Mouse (Mus musculus): ENCODE data around the gene Ahcyl1. TPM values are rescaled to one million over a fixed set of nuclear protein-coding genes. Genes with fewer than 3 reads are reported as not detected.
"Not testable (repeated sequence)": the region's sequence is repeated elsewhere in the genome, so short reads cannot be mapped to it uniquely, and the experiment has no call there.

Gene Ahcyl1
- polyA plus RNA-seq, 1 experiment from 2014 or later: 23.7 TPM

- Histone ChIP-seq H3K9ac (ENCODE audit: low read depth, low read length) (no peak overlapping the region), H3K4me1 (ENCODE audit: control insufficient read depth, low read depth, low read length) (peaks cover 15% of the 10 kb centered on the region), H3K4me2 (ENCODE audit: low read depth, low read length) (no peak overlapping the region), H3K27ac (ENCODE audit: low read length) (no peak overlapping the region), H3K36me3 (ENCODE audit: control insufficient read depth, insufficient read depth) (no peaks in the 10 kb centered on the region), H3K9me3 (replicated peaks; ENCODE audit: control insufficient read depth, low read length) (no peaks in the 10 kb centered on the region), H3K27me3 (ENCODE audit: control insufficient read depth, insufficient read depth, low read depth, low read length) (no peaks in the 10 kb centered on the region), H3K4me3 (ENCODE audit: low read depth, low read length) (no peak overlapping the region)
- WGBS (ENCODE audit: insufficient replicate concordance): 46% methylated on average over 3 of the region's 3 CpGs
- no peak for ATAC-seq (ENCODE audit: low read depth)
Observed at GRCm38 (mm10) chr3:107739456-107739855, 43.1 kb upstream of the Ahcyl1 start.

GRCm38 (mm10) chr3:107738620-107739019 lies 42.3 kb upstream of the Ahcyl1 start:
- Histone ChIP-seq H3K4me1 (ENCODE audit: control insufficient read depth, low read depth, low read length) (peaks cover 13% of the 10 kb centered on the region), H3K4me2 (ENCODE audit: low read depth, low read length) (no peak overlapping the region), H3K9me3 (replicated peaks; ENCODE audit: control insufficient read depth, low read length) (no peaks in the 10 kb centered on the region), H3K27me3 (ENCODE audit: control insufficient read depth, insufficient read depth, low read depth, low read length) (no peaks in the 10 kb centered on the region), H3K36me3 (ENCODE audit: control insufficient read depth, insufficient read depth) (no peaks in the 10 kb centered on the region), H3K4me3 (ENCODE audit: low read depth, low read length) (no peak overlapping the region), H3K9ac (ENCODE audit: low read depth, low read length) (no peak overlapping the region), H3K27ac (ENCODE audit: low read length) (no peak overlapping the region)
- no peak for ATAC-seq (ENCODE audit: low read depth)
- WGBS (ENCODE audit: insufficient replicate concordance): 47% methylated on average over 1 of the region's 1 CpGs

- peaks cover 7% of the 10 kb centered on the region for H3K4me1 ChIP-seq (ENCODE audit: control insufficient read depth, low read depth, low read length)
- no peaks in the 10 kb centered on the region for H3K9me3 ChIP-seq (replicated peaks; ENCODE audit: control insufficient read depth, low read length)
- H3K4me2 ChIP-seq (ENCODE audit: low read depth, low read length): no peak overlapping the region
- no peak overlapping the region for H3K27ac ChIP-seq (ENCODE audit: low read length)
- ATAC-seq (ENCODE audit: low read depth): no peak
- no peak overlapping the region for H3K9ac ChIP-seq (ENCODE audit: low read depth, low read length)
- WGBS (ENCODE audit: insufficient replicate concordance): 45% methylated on average over 1 of the region's 1 CpGs
- no peak overlapping the region for H3K4me3 ChIP-seq (ENCODE audit: low read depth, low read length)
- no peaks in the 10 kb centered on the region for H3K27me3 ChIP-seq (ENCODE audit: control insufficient read depth, insufficient read depth, low read depth, low read length)
- no peaks in the 10 kb centered on the region for H3K36me3 ChIP-seq (ENCODE audit: control insufficient read depth, insufficient read depth)
Observed at GRCm38 (mm10) chr3:107737609-107738190, 41.3 kb upstream of the Ahcyl1 start.

GRCm38 (mm10) chr3:107735620-107736019 lies 39.3 kb upstream of the Ahcyl1 start:
- H3K4me2 ChIP-seq (ENCODE audit: low read depth, low read length); H3K9ac ChIP-seq (ENCODE audit: low read depth, low read length); H3K27me3 ChIP-seq (ENCODE audit: control insufficient read depth, insufficient read depth, low read depth, low read length); H3K4me1 ChIP-seq (ENCODE audit: control insufficient read depth, low read depth, low read length); H3K36me3 ChIP-seq (ENCODE audit: control insufficient read depth, insufficient read depth); H3K27ac ChIP-seq (ENCODE audit: low read length); ATAC-seq (ENCODE audit: low read depth); H3K4me3 ChIP-seq (ENCODE audit: low read depth, low read length); H3K9me3 ChIP-seq (replicated peaks; ENCODE audit: control insufficient read depth, low read length): not testable (repeated sequence)
- WGBS (ENCODE audit: insufficient replicate concordance): 78% methylated on average over 13 of the region's 13 CpGs

GRCm38 (mm10) chr3:107733329-107733728 lies 37.0 kb upstream of the Ahcyl1 start:
- Histone ChIP-seq H3K9ac (ENCODE audit: low read depth, low read length) (no peak overlapping the region), H3K27ac (ENCODE audit: low read length) (no peak overlapping the region)

GRCm38 (mm10) chr3:107730236-107730635 lies 33.9 kb upstream of the Ahcyl1 start:
- WGBS (ENCODE audit: insufficient replicate concordance): 58% methylated on average over 2 of the region's 2 CpGs
- ATAC-seq (ENCODE audit: low read depth): no peak

More at GRCm38 (mm10) chr3:107733329-107733728, 37.0 kb upstream of the Ahcyl1 start:
- Histone ChIP-seq H3K36me3 (ENCODE audit: control insufficient read depth, insufficient read depth) (no peaks in the 10 kb centered on the region), H3K4me3 (ENCODE audit: low read depth, low read length) (no peak overlapping the region), H3K4me1 (ENCODE audit: control insufficient read depth, low read depth, low read length) (no peaks in the 10 kb centered on the region), H3K4me2 (ENCODE audit: low read depth, low read length) (no peak overlapping the region), H3K9me3 (replicated peaks; ENCODE audit: control insufficient read depth, low read length) (no peaks in the 10 kb centered on the region), H3K27me3 (ENCODE audit: control insufficient read depth, insufficient read depth, low read depth, low read length) (no peaks in the 10 kb centered on the region)
- WGBS (ENCODE audit: insufficient replicate concordance): 57% methylated on average over 1 of the region's 1 CpGs
- ATAC-seq (ENCODE audit: low read depth): no peak

GRCm38 (mm10) chr3:107728509-107728908 lies 32.1 kb upstream of the Ahcyl1 start:
- Histone ChIP-seq H3K27ac (ENCODE audit: low read length) (no peak overlapping the region), H3K4me1 (ENCODE audit: control insufficient read depth, low read depth, low read length) (no peaks in the 10 kb centered on the region), H3K9me3 (replicated peaks; ENCODE audit: control insufficient read depth, low read length) (no peaks in the 10 kb centered on the region), H3K27me3 (ENCODE audit: control insufficient read depth, insufficient read depth, low read depth, low read length) (no peaks in the 10 kb centered on the region), H3K4me2 (ENCODE audit: low read depth, low read length) (no peak overlapping the region), H3K9ac (ENCODE audit: low read depth, low read length) (no peak overlapping the region), H3K36me3 (ENCODE audit: control insufficient read depth, insufficient read depth) (no peaks in the 10 kb centered on the region), H3K4me3 (ENCODE audit: low read depth, low read length) (no peak overlapping the region)
- ATAC-seq (ENCODE audit: low read depth): no peak
- WGBS (ENCODE audit: insufficient replicate concordance): 38% methylated on average over 1 of the region's 1 CpGs

More at GRCm38 (mm10) chr3:107730236-107730635, 33.9 kb upstream of the Ahcyl1 start:
- no peak overlapping the region for H3K4me2 ChIP-seq (ENCODE audit: low read depth, low read length)
- H3K27ac ChIP-seq (ENCODE audit: low read length): no peak overlapping the region
- no peaks in the 10 kb centered on the region for H3K36me3 ChIP-seq (ENCODE audit: control insufficient read depth, insufficient read depth)
- no peak overlapping the region for H3K4me3 ChIP-seq (ENCODE audit: low read depth, low read length)
- H3K27me3 ChIP-seq (ENCODE audit: control insufficient read depth, insufficient read depth, low read depth, low read length): no peaks in the 10 kb centered on the region
- H3K9me3 ChIP-seq (replicated peaks; ENCODE audit: control insufficient read depth, low read length): no peaks in the 10 kb centered on the region
- no peak overlapping the region for H3K9ac ChIP-seq (ENCODE audit: low read depth, low read length)
- no peaks in the 10 kb centered on the region for H3K4me1 ChIP-seq (ENCODE audit: control insufficient read depth, low read depth, low read length)

- no peak overlapping the region for H3K9ac ChIP-seq (ENCODE audit: low read depth, low read length)
- H3K27ac ChIP-seq (ENCODE audit: low read length): no peak overlapping the region
- WGBS (ENCODE audit: insufficient replicate concordance): 52% methylated on average over 1 of the region's 1 CpGs
- no peaks in the 10 kb centered on the region for H3K36me3 ChIP-seq (ENCODE audit: control insufficient read depth, insufficient read depth)
- no peak overlapping the region for H3K4me3 ChIP-seq (ENCODE audit: low read depth, low read length)
- no peaks in the 10 kb centered on the region for H3K27me3 ChIP-seq (ENCODE audit: control insufficient read depth, insufficient read depth, low read depth, low read length)
- no peaks in the 10 kb centered on the region; the same call in 1 of the 2 replicates for H3K4me1 ChIP-seq (ENCODE audit: control insufficient read depth, low read depth, low read length)
- no peaks in the 10 kb centered on the region for H3K9me3 ChIP-seq (replicated peaks; ENCODE audit: control insufficient read depth, low read length)
- H3K4me2 ChIP-seq (ENCODE audit: low read depth, low read length): no peak overlapping the region
- ATAC-seq (ENCODE audit: low read depth): no peak
Observed at GRCm38 (mm10) chr3:107715971-107716370, 19.6 kb upstream of the Ahcyl1 start.

- Histone ChIP-seq H3K27me3 (ENCODE audit: control insufficient read depth, insufficient read depth, low read depth, low read length) (no peaks in the 10 kb centered on the region), H3K9ac (ENCODE audit: low read depth, low read length) (no peak overlapping the region), H3K9me3 (replicated peaks; ENCODE audit: control insufficient read depth, low read length) (no peaks in the 10 kb centered on the region), H3K4me3 (ENCODE audit: low read depth, low read length) (no peak overlapping the region), H3K4me1 (ENCODE audit: control insufficient read depth, low read depth, low read length) (no peaks in the 10 kb centered on the region; the same call in 1 of the 2 replicates), H3K4me2 (ENCODE audit: low read depth, low read length) (no peak overlapping the region), H3K27ac (ENCODE audit: low read length) (no peak overlapping the region), H3K36me3 (ENCODE audit: control insufficient read depth, insufficient read depth) (no peaks in the 10 kb centered on the region)
- 42% methylated on average over 5 of the region's 5 CpGs for WGBS (ENCODE audit: insufficient replicate concordance)
- ATAC-seq (ENCODE audit: low read depth): no peak
Observed at GRCm38 (mm10) chr3:107714276-107714933, 18.0 kb upstream of the Ahcyl1 start.
